Comparison of ENCODE assay signal across 8 mouse cellular contexts in genomic region chr1:62703158-62704116, GRCm38 (mm10). TPM values are rescaled to one million over a fixed set of nuclear protein-coding genes. Genes with fewer than 3 reads are reported as not detected.
DNase-seq lines count a peak whose midpoint lies in the region; ATAC-seq and TF ChIP-seq lines count a peak whose summit lies in the region.

Gene Nrp2 (plus strand): TSS chr1:62703285.

- H3K79me2 ChIP-seq in myocyte (ENCODE audit: control insufficient read depth, insufficient read depth), result peaks cover 42% of the 10 kb centered on the region

- H3K27me3 ChIP-seq in forebrain, embryonic 10.5 days (ENCODE audit: poor library complexity, severe bottlenecking), result peaks cover 96% of the 10 kb centered on the region
- H3K27me3 ChIP-seq in heart, embryonic 12.5 days (replicated peaks), result peaks cover 17% of the 10 kb centered on the region
- H3K27me3 ChIP-seq in kidney, embryonic 15.5 days, result peaks cover 77% of the 10 kb centered on the region
- peaks cover 95% of the 10 kb centered on the region for H3K27me3 ChIP-seq in liver, embryonic 12.5 days (replicated peaks)
- no peaks in the 10 kb centered on the region for H3K27me3 ChIP-seq in myocyte (ENCODE audit: control insufficient read depth, insufficient read depth, insufficient read length)

- H3K4me2 ChIP-seq in heart, embryonic 12.5 days, result peak within 1 kb of the TSS; percentile 96
- peak within 1 kb of the TSS; percentile 97 for H3K4me2 ChIP-seq in kidney, embryonic 15.5 days
- peak within 1 kb of the TSS; percentile 77 for H3K4me2 ChIP-seq in liver, embryonic 12.5 days
- peak within 1 kb of the TSS; percentile 99 for H3K4me2 ChIP-seq in myocyte (ENCODE audit: low read depth)

- H3K4me1 ChIP-seq in forebrain, embryonic 10.5 days, result peaks cover 70% of the 10 kb centered on the region
- H3K4me1 ChIP-seq in heart, embryonic 12.5 days (replicated peaks), result peaks cover 26% of the 10 kb centered on the region
- H3K4me1 ChIP-seq in kidney, embryonic 15.5 days, result peaks cover 61% of the 10 kb centered on the region
- H3K4me1 ChIP-seq in liver, embryonic 12.5 days, result peaks cover 22% of the 10 kb centered on the region

- peak within 1 kb of the TSS; percentile 85 for H3K27ac ChIP-seq in forebrain, embryonic 10.5 days
- no peak within 1 kb of the TSS; the same call in 1 of the 2 replicates for H3K27ac ChIP-seq in heart, embryonic 12.5 days (ENCODE audit: poor library complexity, severe bottlenecking)
- H3K27ac ChIP-seq in kidney, embryonic 15.5 days, result peak within 1 kb of the TSS; percentile 76
- H3K27ac ChIP-seq in liver, embryonic 12.5 days, result no peak within 1 kb of the TSS

- under 1% methylated on average over 76 of the region's 76 CpGs for WGBS in forebrain, embryonic 10.5 days
- under 1% methylated on average over 76 of the region's 76 CpGs for WGBS in heart, embryonic 12.5 days
- WGBS in kidney, embryonic 15.5 days, result under 1% methylated on average over 76 of the region's 76 CpGs
- under 1% methylated on average over 72 of the region's 76 CpGs for WGBS in liver, embryonic 12.5 days (ENCODE audit: insufficient replicate concordance)

- peak; percentile 69 for ATAC-seq in heart, embryonic 12.5 days (ENCODE audit: insufficient number of reproducible peaks, low FRiP score)
- ATAC-seq in kidney, embryonic 15.5 days (replicated peaks; ENCODE audit: low FRiP score), result peak; percentile 79
- ATAC-seq in liver, embryonic 12.5 days, result peak; percentile 55

- H3K4me3 ChIP-seq in forebrain, embryonic 10.5 days, result peak within 1 kb of the TSS; percentile 75
- H3K4me3 ChIP-seq in heart, embryonic 12.5 days, result peak within 1 kb of the TSS; percentile 70
- peak within 1 kb of the TSS; percentile 61 for H3K4me3 ChIP-seq in kidney, embryonic 15.5 days (replicated peaks)
- peak within 1 kb of the TSS; percentile 54 for H3K4me3 ChIP-seq in liver, embryonic 12.5 days
- H3K4me3 ChIP-seq in myocyte, result peak within 1 kb of the TSS; percentile 85

- H3K36me3 ChIP-seq in forebrain, embryonic 10.5 days (replicated peaks), result no peaks in the 10 kb centered on the region
- no peaks in the 10 kb centered on the region for H3K36me3 ChIP-seq in heart, embryonic 12.5 days
- H3K36me3 ChIP-seq in kidney, embryonic 15.5 days, result no peaks in the 10 kb centered on the region
- H3K36me3 ChIP-seq in liver, embryonic 12.5 days, result no peaks in the 10 kb centered on the region
- no peaks in the 10 kb centered on the region for H3K36me3 ChIP-seq in myocyte (ENCODE audit: control insufficient read depth, insufficient read depth)

- H3K9me3 ChIP-seq in forebrain, embryonic 10.5 days, result no peaks in the 10 kb centered on the region
- no peaks in the 10 kb centered on the region for H3K9me3 ChIP-seq in heart, embryonic 12.5 days (replicated peaks)
- H3K9me3 ChIP-seq in kidney, embryonic 15.5 days (replicated peaks), result no peaks in the 10 kb centered on the region
- no peaks in the 10 kb centered on the region for H3K9me3 ChIP-seq in liver, embryonic 12.5 days (replicated peaks)

- peak; percentile 89 for TF ChIP-seq POLR2A in myocyte (IDR thresholded peaks at IDR 0.05; ENCODE audit: insufficient read length, low read depth)

- DNase-seq in B cell, adult 2 months, result peak; percentile 73 to 74
- DNase-seq in brain, adult 2 months (ENCODE audit: low read depth, low spot score), result peak; percentile 91
- DNase-seq in forebrain, embryonic 10.5 days (ENCODE audit: extremely low spot score, low spot score), result peak; percentile 85
- DNase-seq in spleen, postnatal 36 days (ENCODE audit: low spot score in 2 of 2), result peak; percentile 67 to 68

- peak within 1 kb of the TSS; percentile 77 for H3K9ac ChIP-seq in heart, embryonic 12.5 days
- peak within 1 kb of the TSS; percentile 61 for H3K9ac ChIP-seq in kidney, embryonic 15.5 days
- peak within 1 kb of the TSS; percentile 22 for H3K9ac ChIP-seq in liver, embryonic 12.5 days

- H3ac ChIP-seq in myocyte (ENCODE audit: control insufficient read depth, insufficient read length), result peak within 1 kb of the TSS; percentile 47

TF ChIP-seq in myocyte, 11 proteins besides CTCF, POLR2A, EP300 and RAD21:
- TF ChIP-seq MYOD1 (IDR thresholded peaks at IDR 0.05; ENCODE audit: control insufficient read depth in 1 of 3, insufficient read length in 2 of 3, low read depth in 2 of 3) (peak in 1 of 3 experiments; percentile 39), REST (IDR thresholded peaks at IDR 0.05; ENCODE audit: insufficient read depth, insufficient read length) (no peak), POLR2AphosphoS2 (IDR thresholded peaks at IDR 0.05; ENCODE audit: insufficient read length, low read depth) (peak; percentile 89), CEBPB (IDR thresholded peaks at IDR 0.05; ENCODE audit: insufficient read depth, poor library complexity, severe bottlenecking) (no peak), TCF12 (IDR thresholded peaks at IDR 0.05; ENCODE audit: insufficient read depth, poor library complexity, severe bottlenecking) (no peak), USF1 (IDR thresholded peaks at IDR 0.05; ENCODE audit: low read depth) (no peak)

RNA-seq across cellular contexts. Expression of gene Nrp2, which starts in this region (rescaled TPM):
- 9.6 and 10.5 TPM in 2 replicates for polyA plus RNA-seq in forebrain, embryonic 10.5 days (2016; fragmentation: Nextera tagmentation; extraction: Ambion mirVana)
- polyA plus RNA-seq in heart, embryonic 12.5 days (2016; fragmentation: Nextera tagmentation; extraction: Ambion mirVana), result 6.0 and 6.2 TPM in 2 replicates
- 11.7 and 12.2 TPM in 2 replicates for polyA plus RNA-seq in kidney, embryonic 15.5 days (2015; fragmentation: Nextera tagmentation; extraction: Ambion mirVana)
- 2.0 and 2.5 TPM in 2 replicates for polyA plus RNA-seq in liver, embryonic 12.5 days (2016; fragmentation: Nextera tagmentation; extraction: Ambion mirVana)
- 18.3 TPM for polyA plus RNA-seq in myocyte (2012; fragmentation: generic; extraction: Trizol)

Comparison
In these comparisons a context has a peak if more than half of its experiments do, and no peak if none do; other contexts are left out.
1. H3K27ac ChIP-seq: peak in forebrain, embryonic 10.5 days (single experiment) and kidney, embryonic 15.5 days (single experiment); none in heart, embryonic 12.5 days (single experiment) and liver, embryonic 12.5 days (single experiment).
2. H3K9ac ChIP-seq: peak in every context shown above with its lines; median percentile 77 in heart, embryonic 12.5 days; 61 in kidney, embryonic 15.5 days; 22 in liver, embryonic 12.5 days.
3. Peak in every context shown above with its lines, with median percentiles within 50 percentile points of each other: DNase-seq, H3K4me3 ChIP-seq, ATAC-seq and H3K4me2 ChIP-seq.